9 mouse cellular contexts compared by ENCODE assay signal in the genomic region with DNA sequence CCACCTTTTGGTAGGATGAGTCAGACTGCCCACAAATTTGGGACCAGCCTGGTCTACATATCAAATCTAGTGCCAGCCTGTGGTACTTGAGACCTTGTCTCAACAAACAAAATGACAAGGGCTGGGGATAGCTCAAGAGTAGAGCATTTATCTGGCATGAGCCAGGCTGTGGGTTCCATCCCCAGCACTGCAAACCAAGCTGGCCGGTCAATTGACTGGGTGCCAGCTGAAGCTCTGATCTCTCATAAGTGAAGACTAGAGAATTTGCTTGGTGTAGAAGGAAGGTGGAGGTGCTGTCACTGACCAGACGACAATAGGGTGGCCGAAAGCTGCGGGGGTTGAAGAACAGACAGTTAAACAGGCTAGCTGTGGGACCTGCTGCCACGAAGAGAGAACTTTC. TPM values are rescaled to one million over a fixed set of nuclear protein-coding genes. Genes with fewer than 3 reads are reported as not detected.
DNase-seq lines count a peak whose midpoint lies in the region; ATAC-seq and TF ChIP-seq lines count a peak whose summit lies in the region.
"Had no signal": no experiment of that assay in that cellular context is flagged by ENCODE, and none has a peak within 500 bp of the region (broad histone marks: within the 10 kb centered on the region; RNA-seq: fewer than 3 reads in every experiment).

No protein-coding gene starts in this region.

- WGBS in midbrain, embryonic 12.5 days: 51% methylated on average over 5 of the region's 5 CpGs
- 52% methylated on average over 5 of the region's 5 CpGs for WGBS in midbrain, embryonic 15.5 days
- 47% methylated on average over 5 of the region's 5 CpGs for WGBS in forebrain, embryonic 15.5 days
- WGBS in neural tube, embryonic 12.5 days: 47% methylated on average over 5 of the region's 5 CpGs

- H3K4me1 ChIP-seq in midbrain, embryonic 12.5 days: peaks cover 27% of the 10 kb centered on the region
- peaks cover 19% of the 10 kb centered on the region for H3K4me1 ChIP-seq in midbrain, embryonic 15.5 days
- H3K4me1 ChIP-seq in forebrain, embryonic 15.5 days: peaks cover 24% of the 10 kb centered on the region
- H3K4me1 ChIP-seq in neural tube, embryonic 12.5 days: peaks cover 31% of the 10 kb centered on the region

- no peaks in the 10 kb centered on the region for H3K36me3 ChIP-seq in midbrain, embryonic 12.5 days
- no peaks in the 10 kb centered on the region for H3K36me3 ChIP-seq in midbrain, embryonic 15.5 days (replicated peaks)
- H3K36me3 ChIP-seq in forebrain, embryonic 15.5 days: no peaks in the 10 kb centered on the region
- H3K36me3 ChIP-seq in neural tube, embryonic 12.5 days: no peaks in the 10 kb centered on the region
- H3K36me3 ChIP-seq: limb, embryonic 15.5 days had no signal

- no peak overlapping the region for H3K4me3 ChIP-seq in gastrocnemius, adult 2 months
- H3K4me3 ChIP-seq in midbrain, embryonic 12.5 days: no peak overlapping the region
- H3K4me3 ChIP-seq in midbrain, embryonic 15.5 days: no peak overlapping the region
- H3K4me3 ChIP-seq in forebrain, embryonic 15.5 days: no peak overlapping the region
- no peak overlapping the region for H3K4me3 ChIP-seq in neural tube, embryonic 12.5 days

- H3K9ac ChIP-seq in midbrain, embryonic 12.5 days (replicated peaks): no peak overlapping the region
- H3K9ac ChIP-seq in midbrain, embryonic 15.5 days: no peak overlapping the region
- peak overlapping the region; percentile 48; the same call in 1 of the 2 replicates for H3K9ac ChIP-seq in forebrain, embryonic 15.5 days (replicated peaks)
- no peak overlapping the region for H3K9ac ChIP-seq in neural tube, embryonic 12.5 days
- H3K9ac ChIP-seq: limb, embryonic 15.5 days had no signal

- H3K9me3 ChIP-seq in midbrain, embryonic 12.5 days: no peaks in the 10 kb centered on the region
- no peaks in the 10 kb centered on the region for H3K9me3 ChIP-seq in midbrain, embryonic 15.5 days
- H3K9me3 ChIP-seq in forebrain, embryonic 15.5 days: no peaks in the 10 kb centered on the region
- H3K9me3 ChIP-seq in neural tube, embryonic 12.5 days: no peaks in the 10 kb centered on the region
- H3K9me3 ChIP-seq: limb, embryonic 15.5 days had no signal

- ATAC-seq in midbrain, embryonic 12.5 days (ENCODE audit: low FRiP score, low read depth): no peak
- ATAC-seq in midbrain, embryonic 15.5 days (replicated peaks): no peak
- no peak for ATAC-seq in forebrain, embryonic 15.5 days (replicated peaks)
- ATAC-seq in neural tube, embryonic 12.5 days (ENCODE audit: low FRiP score, low read depth): no peak

- H3K27ac ChIP-seq in gastrocnemius, adult 2 months: peak overlapping the region; percentile 92; the same call in 1 of the 2 replicates
- H3K27ac ChIP-seq in midbrain, embryonic 12.5 days (replicated peaks): no peak overlapping the region
- no peak overlapping the region for H3K27ac ChIP-seq in midbrain, embryonic 15.5 days
- peak overlapping the region; percentile 90 for H3K27ac ChIP-seq in forebrain, embryonic 15.5 days (replicated peaks)
- no peak overlapping the region for H3K27ac ChIP-seq in neural tube, embryonic 12.5 days
- H3K27ac ChIP-seq: limb, embryonic 15.5 days had no signal

- 0 out of 2 replicates have a peak overlapping the region, but pooled peaks have one; percentile 82 for H3K4me2 ChIP-seq in midbrain, embryonic 12.5 days (replicated peaks)
- H3K4me2 ChIP-seq in midbrain, embryonic 15.5 days: no peak overlapping the region
- peak overlapping the region; percentile 91; the same call in 1 of the 2 replicates for H3K4me2 ChIP-seq in forebrain, embryonic 15.5 days (replicated peaks)
- peak overlapping the region; percentile 83; the same call in 1 of the 2 replicates for H3K4me2 ChIP-seq in neural tube, embryonic 12.5 days (replicated peaks)

- no peak for TF ChIP-seq CTCF in gastrocnemius, adult 2 months (IDR thresholded peaks at IDR 0.05)

- intact Hi-C loops in gastrocnemius, adult 2 months (cut with DNase I): no loop called here

- no peak for DNase-seq in gastrocnemius, adult 2 months
- DNase-seq in gastrocnemius, postnatal 4 days (ENCODE audit: low spot score in 2 of 2): no peak
- no peak for DNase-seq in left cerebral cortex, adult 18-20 months (ENCODE audit: low spot score in 2 of 2)
- DNase-seq in right cerebral cortex, adult 2 months (ENCODE audit: low spot score in 2 of 2): no peak

- H3K27me3 ChIP-seq in midbrain, embryonic 12.5 days: peaks cover 9% of the 10 kb centered on the region; the same call in 1 of the 2 replicates
- no peaks in the 10 kb centered on the region for H3K27me3 ChIP-seq in midbrain, embryonic 15.5 days (replicated peaks)
- no peaks in the 10 kb centered on the region for H3K27me3 ChIP-seq in forebrain, embryonic 15.5 days
- H3K27me3 ChIP-seq in neural tube, embryonic 12.5 days (replicated peaks): no peaks in the 10 kb centered on the region
- H3K27me3 ChIP-seq: limb, embryonic 15.5 days had no signal

RNA-seq across cellular contexts. Expression of gene Hdhd5, which starts 47.4 kb away (rescaled TPM):
- total RNA-seq in gastrocnemius, adult 2 months (2021): 10 to 100 TPM; 19.4 to 28.5 TPM
- total RNA-seq in gastrocnemius, postnatal 4 days (2021): 10 to 100 TPM; 16.1 to 18.3 TPM
- 19.0 and 19.4 TPM in 2 replicates for polyA plus RNA-seq in midbrain, embryonic 12.5 days (2016; fragmentation: Nextera tagmentation; extraction: Ambion mirVana)
- polyA plus RNA-seq in midbrain, embryonic 15.5 days (2015; fragmentation: Nextera tagmentation; extraction: Ambion mirVana): 15.5 and 18.0 TPM in 2 replicates
- 16.8 and 18.2 TPM in 2 replicates for polyA plus RNA-seq in forebrain, embryonic 15.5 days (2015; fragmentation: Nextera tagmentation; extraction: Ambion mirVana)
- 19.9 and 23.6 TPM in 2 replicates for polyA plus RNA-seq in neural tube, embryonic 12.5 days (2016; fragmentation: Nextera tagmentation; extraction: Ambion mirVana)
- total RNA-seq in left cerebral cortex, adult 18-20 months (2021): 10 to 100 TPM; 32.3 to 35.3 TPM

Comparison
In these comparisons a context has a peak if more than half of its experiments do, and no peak if none do; other contexts are left out.
1. H3K27ac ChIP-seq: peak in gastrocnemius, adult 2 months (single experiment) and forebrain, embryonic 15.5 days (single experiment); none in midbrain, embryonic 12.5 days (single experiment), midbrain, embryonic 15.5 days (single experiment) and neural tube, embryonic 12.5 days (single experiment).